Mouse (Mus musculus): ENCODE data around the gene Csrp2. TPM values are rescaled to one million over a fixed set of nuclear protein-coding genes. Genes with fewer than 3 reads are reported as not detected.

The Csrp2 gene
- total RNA-seq (2015; ENCODE audit: low replicate concordance), result 31.7 TPM in 1 of 2 replicates, not detected in the other
- 3.2 and 11.5 TPM in 2 replicates for total RNA-seq (2017; ENCODE audit: low replicate concordance)

- ATAC-seq (replicated peaks; ENCODE audit: low FRiP score, poor library complexity, severe bottlenecking), result peak; percentile 78
These were observed at the start of gene Csrp2 for GRCm38 (mm10) chr10:110919531-110920343. Gene Csrp2, plus strand, starts transcription at chr10:110919789.

GRCm38 (mm10) chr10:110874853-110875252 lies 44.7 kb upstream of the Csrp2 start:
- no peak for ATAC-seq (replicated peaks; ENCODE audit: low FRiP score, poor library complexity, severe bottlenecking)

GRCm38 (mm10) chr10:110876956-110877355 lies 42.6 kb upstream of the Csrp2 start:
- no peak for ATAC-seq (replicated peaks; ENCODE audit: low FRiP score, poor library complexity, severe bottlenecking)

- no peak for ATAC-seq (replicated peaks; ENCODE audit: low FRiP score, poor library complexity, severe bottlenecking)
These were observed 41.7 kb upstream of the Csrp2 start for GRCm38 (mm10) chr10:110877851-110878250.

GRCm38 (mm10) chr10:110878641-110879040 lies 40.9 kb upstream of the Csrp2 start:
- no peak for ATAC-seq (replicated peaks; ENCODE audit: low FRiP score, poor library complexity, severe bottlenecking)

- no peak for ATAC-seq (replicated peaks; ENCODE audit: low FRiP score, poor library complexity, severe bottlenecking)
These were observed 40.0 kb upstream of the Csrp2 start for GRCm38 (mm10) chr10:110879426-110880066.

- ATAC-seq (replicated peaks; ENCODE audit: low FRiP score, poor library complexity, severe bottlenecking), result no peak
These were observed 38.2 kb upstream of the Csrp2 start for GRCm38 (mm10) chr10:110881346-110881745.

GRCm38 (mm10) chr10:110882701-110883100 lies 36.9 kb upstream of the Csrp2 start:
- no peak for ATAC-seq (replicated peaks; ENCODE audit: low FRiP score, poor library complexity, severe bottlenecking)

GRCm38 (mm10) chr10:110890656-110891272 lies 28.8 kb upstream of the Csrp2 start:
- ATAC-seq (replicated peaks; ENCODE audit: low FRiP score, poor library complexity, severe bottlenecking), result no peak

GRCm38 (mm10) chr10:110899744-110900501 lies 19.7 kb upstream of the Csrp2 start:
- no peak for ATAC-seq (replicated peaks; ENCODE audit: low FRiP score, poor library complexity, severe bottlenecking)

GRCm38 (mm10) chr10:110903862-110904261 lies 15.7 kb upstream of the Csrp2 start:
- ATAC-seq (replicated peaks; ENCODE audit: low FRiP score, poor library complexity, severe bottlenecking), result no peak

- no peak for ATAC-seq (replicated peaks; ENCODE audit: low FRiP score, poor library complexity, severe bottlenecking)
These were observed 2.8 kb upstream of the Csrp2 start for GRCm38 (mm10) chr10:110916666-110917344.

- ATAC-seq (replicated peaks; ENCODE audit: low FRiP score, poor library complexity, severe bottlenecking), result no peak
These were observed 2.1 kb upstream of the Csrp2 start for GRCm38 (mm10) chr10:110917521-110917920.

GRCm38 (mm10) chr10:110918414-110919391 lies 886 bp upstream of the Csrp2 start:
- ATAC-seq (replicated peaks; ENCODE audit: low FRiP score, poor library complexity, severe bottlenecking), result no peak

- ATAC-seq (replicated peaks; ENCODE audit: low FRiP score, poor library complexity, severe bottlenecking), result no peak
These were observed 870 bp downstream of the Csrp2 start for GRCm38 (mm10) chr10:110920368-110920950.

GRCm38 (mm10) chr10:110921890-110922289 lies 2.3 kb downstream of the Csrp2 start:
- no peak for ATAC-seq (replicated peaks; ENCODE audit: low FRiP score, poor library complexity, severe bottlenecking)

- ATAC-seq (replicated peaks; ENCODE audit: low FRiP score, poor library complexity, severe bottlenecking), result no peak
These were observed 3.0 kb downstream of the Csrp2 start for GRCm38 (mm10) chr10:110922612-110923011.

- no peak for ATAC-seq (replicated peaks; ENCODE audit: low FRiP score, poor library complexity, severe bottlenecking)
These were observed 7.9 kb downstream of the Csrp2 start for GRCm38 (mm10) chr10:110927491-110927890.
